Mouse (Mus musculus) ovary, postnatal 14 days (tissue): ENCODE results near the gene Ears2.
"Not testable (repeated sequence)": the region's sequence is repeated elsewhere in the genome, so short reads cannot be mapped to it uniquely, and the experiment has no call there.

Source experiments
- DNase-seq: peaks from one replicate; pipeline ENCODE4 v3.0.0; 2022; ENCODE audit warnings: low spot score

Ears2 gene

GRCm38 (mm10) chr7:122066945-122067516, at the start of gene Ears2, which contains the start of gene Ubfd1:
Ears2 (minus strand) TSS chr7:122067263.
Ubfd1 (plus strand) TSS chr7:122067175.
- DNase-seq: peak; percentile 91

GRCm38 (mm10) chr7:122108206-122108605, 41.1 kb upstream of the Ears2 start:
- DNase-seq: no peak

GRCm38 (mm10) chr7:122101747-122102244, 34.7 kb upstream of the Ears2 start, which contains the start of gene Ndufab1:
Ndufab1 (minus strand) TSS chr7:122101886.
- DNase-seq: peak; percentile 72

- not testable (repeated sequence) for DNase-seq
These were observed 34.1 kb upstream of the Ears2 start for GRCm38 (mm10) chr7:122101014-122101746.

- DNase-seq: peak; percentile 15
These were observed 32.2 kb upstream of the Ears2 start for GRCm38 (mm10) chr7:122099222-122099621.

- no peak for DNase-seq
These were observed 30.9 kb upstream of the Ears2 start for GRCm38 (mm10) chr7:122098009-122098408.

GRCm38 (mm10) chr7:122094564-122095330, 27.7 kb upstream of the Ears2 start:
- DNase-seq: no peak

- no peak for DNase-seq
These were observed 20.3 kb upstream of the Ears2 start for GRCm38 (mm10) chr7:122087195-122087982.

- no peak for DNase-seq
These were observed 14.0 kb upstream of the Ears2 start for GRCm38 (mm10) chr7:122081071-122081470.

GRCm38 (mm10) chr7:122079798-122080554, 12.9 kb upstream of the Ears2 start:
- no peak for DNase-seq

GRCm38 (mm10) chr7:122074374-122074773, 7.3 kb upstream of the Ears2 start:
- DNase-seq: no peak

- DNase-seq: peak; percentile 17
These were observed 686 bp upstream of the Ears2 start for GRCm38 (mm10) chr7:122067517-122068381.

GRCm38 (mm10) chr7:122066102-122066944, 740 bp downstream of the Ears2 start:
- peak; percentile 15 for DNase-seq

- DNase-seq: no peak
These were observed 1.4 kb downstream of the Ears2 start for GRCm38 (mm10) chr7:122065656-122066055.

GRCm38 (mm10) chr7:122056633-122057032, 10.4 kb downstream of the Ears2 start:
- no peak for DNase-seq

GRCm38 (mm10) chr7:122050834-122051233, 16.2 kb downstream of the Ears2 start:
- DNase-seq: no peak

- no peak for DNase-seq
These were observed 18.9 kb downstream of the Ears2 start for GRCm38 (mm10) chr7:122048191-122048590.

- DNase-seq: no peak
These were observed 20.2 kb downstream of the Ears2 start for GRCm38 (mm10) chr7:122046813-122047212.

GRCm38 (mm10) chr7:122045711-122046110, 21.4 kb downstream of the Ears2 start:
- DNase-seq: no peak
